Mouse (Mus musculus): ENCODE results near the gene Plekha4.

Plekha4 gene

GRCm38 (mm10) chr7:45590874-45591273 lies 64.7 kb downstream of the Plekha4 start:
- in situ Hi-C loops (cut with MboI; ENCODE audit: low pct_unique_long_range_greater_than_20kb in 1 of 2, low sequenced_read_pairs in 2 of 2, unreplicated experiment in 1 of 2), result loop anchor here in 1 of 2 experiments (5.0 kb wide), 1 partner anchor 124 kb away; the partner anchor contains the start of gene Bax

DNA sequence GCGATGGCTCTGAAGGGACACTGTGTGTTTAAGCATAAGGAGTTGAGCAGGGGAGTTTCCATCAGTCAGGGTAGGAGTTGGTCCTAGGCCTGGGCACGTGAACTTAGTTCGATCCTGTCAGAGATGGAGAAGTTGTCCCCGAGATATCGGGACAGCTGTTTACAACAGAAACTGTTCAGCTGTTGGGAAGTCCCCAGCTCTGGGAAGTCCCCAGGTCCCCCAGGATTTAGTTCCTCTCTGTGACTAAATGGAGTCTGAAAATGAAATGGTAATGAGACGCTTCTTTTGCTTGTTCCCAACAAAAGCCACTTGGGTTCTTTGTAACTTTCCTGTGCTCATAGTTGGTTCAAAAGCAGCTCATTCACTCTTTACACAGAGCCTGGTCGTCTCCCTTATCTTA lies 65.8 kb downstream of the Plekha4 start:
- in situ Hi-C loops (cut with MboI; ENCODE audit: low pct_unique_long_range_greater_than_20kb in 1 of 2, low sequenced_read_pairs in 2 of 2, unreplicated experiment in 1 of 2), result loop anchor here in 1 of 2 experiments (5.0 kb wide), 1 partner anchor 125 kb away; the partner anchor contains the start of gene Bax

DNA sequence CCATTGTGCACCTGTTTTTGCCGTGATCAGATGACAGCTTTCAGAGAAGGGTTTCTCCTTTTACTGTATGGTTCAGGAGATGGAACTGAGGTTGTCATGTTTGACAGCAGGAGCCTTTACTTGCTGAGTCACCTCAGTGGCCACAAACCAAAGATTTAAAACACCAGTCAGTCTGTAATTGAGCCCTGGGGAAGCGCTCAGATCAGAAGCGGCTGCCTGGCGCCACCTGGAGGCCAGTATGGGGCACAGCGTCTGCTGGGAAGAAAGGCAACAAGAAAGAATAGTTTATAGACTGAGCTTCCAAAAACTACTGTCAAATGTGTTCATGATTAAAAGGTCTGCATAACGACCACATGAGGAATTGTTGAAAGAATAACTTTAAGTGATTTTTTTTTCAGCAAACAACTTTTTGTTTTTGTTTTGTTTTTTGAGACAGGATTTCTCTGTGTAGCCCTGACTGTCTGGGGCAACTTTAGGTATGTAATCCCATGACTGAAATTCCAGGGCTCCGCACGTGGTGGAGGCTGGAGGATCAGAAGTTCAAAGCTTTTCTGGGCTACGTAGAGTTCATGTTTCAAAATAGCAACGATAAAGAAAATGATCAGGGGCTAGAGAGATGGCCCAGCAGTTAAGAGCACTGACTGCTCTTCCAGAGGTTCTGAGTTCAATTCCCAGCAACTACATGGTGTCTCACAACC lies 67.1 kb downstream of the Plekha4 start:
- in situ Hi-C loops (cut with MboI; ENCODE audit: low pct_unique_long_range_greater_than_20kb in 1 of 2, low sequenced_read_pairs in 2 of 2, unreplicated experiment in 1 of 2), result loop anchor here in 1 of 2 experiments (5.0 kb wide), 1 partner anchor 126 kb away; the partner anchor contains the start of gene Bax

DNA sequence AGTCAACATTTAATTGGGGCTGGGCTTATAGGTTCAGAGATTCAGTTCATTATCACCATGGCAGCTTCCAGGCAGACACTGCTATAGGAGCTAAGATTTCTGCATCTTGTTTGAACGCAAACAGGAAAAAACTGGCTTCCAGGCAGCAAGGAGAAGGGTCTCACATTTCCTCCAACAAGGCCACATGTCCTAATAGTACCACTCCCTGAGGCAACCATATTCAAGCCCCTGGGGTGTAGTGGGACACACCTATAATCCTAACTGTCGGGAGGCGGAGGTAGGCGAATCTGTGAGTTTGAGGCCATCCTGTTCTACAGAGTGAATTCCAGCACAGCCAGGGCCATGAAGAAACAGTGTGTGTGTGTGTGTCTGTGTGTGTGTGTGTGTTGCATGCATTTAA lies 69.0 kb downstream of the Plekha4 start:
- in situ Hi-C loops (cut with MboI; ENCODE audit: low pct_unique_long_range_greater_than_20kb in 1 of 2, low sequenced_read_pairs in 2 of 2, unreplicated experiment in 1 of 2), result no loop called here

- in situ Hi-C loops (cut with MboI; ENCODE audit: low pct_unique_long_range_greater_than_20kb in 1 of 2, low sequenced_read_pairs in 2 of 2, unreplicated experiment in 1 of 2), result no loop called here
These were observed 70.0 kb downstream of the Plekha4 start for GRCm38 (mm10) chr7:45596107-45596506.

- in situ Hi-C loops (cut with MboI; ENCODE audit: low pct_unique_long_range_greater_than_20kb in 1 of 2, low sequenced_read_pairs in 2 of 2, unreplicated experiment in 1 of 2), result no loop called here
These were observed 70.9 kb downstream of the Plekha4 start for GRCm38 (mm10) chr7:45597013-45597412.

DNA sequence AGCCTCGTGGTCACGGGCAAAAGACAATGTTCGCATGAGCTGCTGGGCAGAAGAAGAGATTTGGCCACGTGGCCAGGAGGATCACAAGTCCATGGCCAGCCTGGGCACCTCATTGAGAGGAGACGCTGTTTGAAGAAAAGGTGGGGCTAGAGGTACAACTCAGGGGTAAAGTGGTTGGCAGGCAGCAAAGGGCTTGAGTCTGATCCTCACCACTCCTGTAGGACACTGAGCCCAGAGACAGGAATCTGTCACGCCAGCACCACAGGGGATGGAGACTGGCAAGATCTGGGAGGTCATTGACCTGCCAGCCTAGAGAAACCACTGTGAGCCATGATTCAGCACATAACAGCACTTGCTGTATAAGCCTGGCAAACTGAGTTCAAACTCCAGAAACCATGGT lies 71.4 kb downstream of the Plekha4 start:
- in situ Hi-C loops (cut with MboI; ENCODE audit: low pct_unique_long_range_greater_than_20kb in 1 of 2, low sequenced_read_pairs in 2 of 2, unreplicated experiment in 1 of 2), result no loop called here

GRCm38 (mm10) chr7:45598960-45599879 lies 73.1 kb downstream of the Plekha4 start:
- in situ Hi-C loops (cut with MboI; ENCODE audit: low pct_unique_long_range_greater_than_20kb in 1 of 2, low sequenced_read_pairs in 2 of 2, unreplicated experiment in 1 of 2), result no loop called here

Data from mouse embryonic stem cell (cell line).